Mouse (Mus musculus) forebrain, embryonic 14.5 days (tissue): Measurements from ENCODE around the gene Slc27a3. TPM values are rescaled to one million over a fixed set of nuclear protein-coding genes. Genes with fewer than 3 reads are reported as not detected.

Experiments used
- ATAC-seq: fragments of 200-750 bp; cut with Nextera tagmentation; 2 replicates; pipeline ENCODE4 v1.8.0; 2017; ENCODE audit warnings: mild to moderate bottlenecking, moderate library complexity
- DNase-seq: peaks from one replicate; pipeline ENCODE4 v3.0.0-alpha.2; 2015; ENCODE audit warnings: low spot score
- H3K27ac ChIP-seq: fragments of 300-500 bp; sonication (generic); 2 replicates; pipeline ENCODE4 v1.5.1; 2014; ENCODE audit warnings: low read depth, mild to moderate bottlenecking, control low read depth, low read length, moderate library complexity
- H3K27me3 ChIP-seq: fragments of 300-500 bp; sonication (generic); replicated peaks from 2 replicates; pipeline ENCODE4 v1.6.1; 2014; ENCODE audit warnings: low read length, control low read depth, mixed read lengths; ENCODE audit not compliant: control insufficient read depth, insufficient read depth
- H3K36me3 ChIP-seq: fragments of 300-500 bp; sonication (generic); 2 replicates; pipeline ENCODE4 v1.6.1; 2014; ENCODE audit warnings: low read length, control low read depth; ENCODE audit not compliant: control insufficient read depth, insufficient read depth
- H3K4me1 ChIP-seq: fragments of 300-500 bp; sonication (generic); 2 replicates; pipeline ENCODE4 v1.6.1; 2014; ENCODE audit warnings: antibody characterized with exemption, low read length, control low read depth; ENCODE audit not compliant: control insufficient read depth, insufficient read depth
- H3K4me2 ChIP-seq: fragments of 300-500 bp; sonication (generic); 2 replicates; pipeline ENCODE4 v1.6.1; 2014; ENCODE audit warnings: mild to moderate bottlenecking, control low read depth, low read length
- H3K4me3 ChIP-seq: fragments of 300-500 bp; sonication (generic); 2 replicates; pipeline ENCODE4 v1.5.1; 2014; ENCODE audit warnings: low read depth, low read length, control low read depth
- H3K9ac ChIP-seq: fragments of 300-500 bp; sonication (generic); 2 replicates; pipeline ENCODE4 v1.6.1; 2014; ENCODE audit warnings: mild to moderate bottlenecking, low read length, control low read depth, moderate library complexity
- H3K9me3 ChIP-seq: fragments of 300-500 bp; sonication (generic); replicated peaks from 2 replicates; pipeline ENCODE4 v1.6.1; 2016; ENCODE audit warnings: low read length, control low read depth, mixed read lengths; ENCODE audit not compliant: control insufficient read depth
- WGBS: fragments of 180-500 bp; shearing (Covaris S2); extraction: QIAGEN DNeasy Blood & Tissue Kit; methylation state at CpG from one replicate; pipeline ENCODE4 v1.1.7; 2014; 5-methylcytosine and 5-hydroxymethylcytosine counted together
- polyA plus RNA-seq: library from polyadenylated mRNA; unstranded; fragments of >200 nt; fragmentation: Nextera tagmentation; extraction: Ambion mirVana; gene quantifications from 2 replicates; pipeline ENCODE4 v1.2.1, GENCODE M21; 2014

Gene Slc27a3
- polyA plus RNA-seq, 1 experiment from 2014 or later: 11.9 TPM

GRCm38 (mm10) chr3:90427574-90427973 lies 37.8 kb upstream of the Slc27a3 start:
- ATAC-seq (no peak), DNase-seq (no peak)
- Histone ChIP-seq H3K4me1 (peaks cover 15% of the 10 kb centered on the region), H3K9me3 (no peaks in the 10 kb centered on the region), H3K27me3 (no peaks in the 10 kb centered on the region), H3K4me3 (no peak overlapping the region), H3K36me3 (peaks cover 18% of the 10 kb centered on the region), H3K27ac (no peak overlapping the region), H3K9ac (no peak overlapping the region), H3K4me2 (no peak overlapping the region)
- WGBS: 100% methylated on average over 1 of the region's 1 CpGs

- ATAC-seq: no peak
- no peaks in the 10 kb centered on the region for H3K9me3 ChIP-seq
- H3K27me3 ChIP-seq: no peaks in the 10 kb centered on the region
- H3K4me3 ChIP-seq: no peak overlapping the region
- 95% methylated on average over 2 of the region's 2 CpGs for WGBS
- no peak overlapping the region for H3K27ac ChIP-seq
- H3K4me1 ChIP-seq: no peaks in the 10 kb centered on the region
- no peak overlapping the region for H3K4me2 ChIP-seq
- no peak overlapping the region for H3K9ac ChIP-seq
- no peak for DNase-seq
- H3K36me3 ChIP-seq: peaks cover 31% of the 10 kb centered on the region
Observed at GRCm38 (mm10) chr3:90425499-90425898, 35.8 kb upstream of the Slc27a3 start.

GRCm38 (mm10) chr3:90423549-90423948 lies 33.8 kb upstream of the Slc27a3 start:
- DNase-seq (no peak), ATAC-seq (no peak)
- Histone ChIP-seq H3K36me3 (peaks cover 46% of the 10 kb centered on the region), H3K4me3 (no peak overlapping the region), H3K27ac (no peak overlapping the region), H3K9ac (no peak overlapping the region), H3K4me1 (no peaks in the 10 kb centered on the region), H3K4me2 (no peak overlapping the region), H3K27me3 (no peaks in the 10 kb centered on the region), H3K9me3 (no peaks in the 10 kb centered on the region)

- no peak overlapping the region for H3K27ac ChIP-seq
- no peaks in the 10 kb centered on the region for H3K9me3 ChIP-seq
- no peak for ATAC-seq
- no peak overlapping the region for H3K4me3 ChIP-seq
- no peak for DNase-seq
- no peaks in the 10 kb centered on the region for H3K27me3 ChIP-seq
- H3K4me1 ChIP-seq: no peaks in the 10 kb centered on the region
- H3K9ac ChIP-seq: no peak overlapping the region
- 92% methylated on average over 6 of the region's 6 CpGs for WGBS
- peaks cover 75% of the 10 kb centered on the region for H3K36me3 ChIP-seq
- no peak overlapping the region for H3K4me2 ChIP-seq
Observed at GRCm38 (mm10) chr3:90420696-90421095, 31.0 kb upstream of the Slc27a3 start.

- Histone ChIP-seq H3K4me2 (no peak overlapping the region), H3K36me3 (peaks cover 95% of the 10 kb centered on the region), H3K27ac (no peak overlapping the region), H3K4me1 (no peaks in the 10 kb centered on the region), H3K9ac (no peak overlapping the region), H3K27me3 (no peaks in the 10 kb centered on the region), H3K9me3 (no peaks in the 10 kb centered on the region), H3K4me3 (no peak overlapping the region)
- no peak; the same call in 1 of the 2 replicates for ATAC-seq
- no peak for DNase-seq
- 82% methylated on average over 3 of the region's 3 CpGs for WGBS
Observed at GRCm38 (mm10) chr3:90413011-90413396, 23.3 kb upstream of the Slc27a3 start.

- H3K36me3 ChIP-seq: peaks cover 95% of the 10 kb centered on the region
- WGBS: 45% methylated on average over 5 of the region's 5 CpGs
- H3K9me3 ChIP-seq: no peaks in the 10 kb centered on the region
- no peak overlapping the region for H3K4me2 ChIP-seq
- DNase-seq (peak; percentile 66), ATAC-seq (peak; percentile 75)
- no peaks in the 10 kb centered on the region for H3K27me3 ChIP-seq
- no peak overlapping the region for H3K9ac ChIP-seq
- no peaks in the 10 kb centered on the region for H3K4me1 ChIP-seq
- H3K4me3 ChIP-seq: no peak overlapping the region
- H3K27ac ChIP-seq: no peak overlapping the region
Observed at GRCm38 (mm10) chr3:90412312-90413010, 22.7 kb upstream of the Slc27a3 start.

GRCm38 (mm10) chr3:90408721-90409120 lies 19.0 kb upstream of the Slc27a3 start:
- H3K27ac ChIP-seq: no peak overlapping the region
- 93% methylated on average over 3 of the region's 3 CpGs for WGBS

GRCm38 (mm10) chr3:90406414-90406813 lies 16.7 kb upstream of the Slc27a3 start:
- H3K4me2 ChIP-seq: no peak overlapping the region
- H3K27me3 ChIP-seq: no peaks in the 10 kb centered on the region
- no peaks in the 10 kb centered on the region for H3K9me3 ChIP-seq
- H3K36me3 ChIP-seq: peaks cover 99% of the 10 kb centered on the region
- H3K4me1 ChIP-seq: no peaks in the 10 kb centered on the region
- H3K9ac ChIP-seq: no peak overlapping the region
- no peak overlapping the region for H3K27ac ChIP-seq
- WGBS: 96% methylated on average over 5 of the region's 5 CpGs
- no peak for ATAC-seq
- no peak overlapping the region for H3K4me3 ChIP-seq
- no peak for DNase-seq

More at GRCm38 (mm10) chr3:90408721-90409120, 19.0 kb upstream of the Slc27a3 start:
- DNase-seq (no peak), ATAC-seq (no peak)
- Histone ChIP-seq H3K9ac (no peak overlapping the region), H3K4me2 (no peak overlapping the region), H3K4me3 (no peak overlapping the region), H3K4me1 (no peaks in the 10 kb centered on the region), H3K9me3 (no peaks in the 10 kb centered on the region), H3K36me3 (peaks cover 94% of the 10 kb centered on the region), H3K27me3 (no peaks in the 10 kb centered on the region)

GRCm38 (mm10) chr3:90404609-90405008 lies 14.9 kb upstream of the Slc27a3 start:
- no peaks in the 10 kb centered on the region for H3K27me3 ChIP-seq
- no peak overlapping the region for H3K9ac ChIP-seq
- ATAC-seq (no peak), DNase-seq (no peak)
- H3K27ac ChIP-seq: no peak overlapping the region
- WGBS: 95% methylated on average over 4 of the region's 4 CpGs
- no peaks in the 10 kb centered on the region for H3K4me1 ChIP-seq
- peaks cover 99% of the 10 kb centered on the region for H3K36me3 ChIP-seq
- no peak overlapping the region for H3K4me3 ChIP-seq
- H3K4me2 ChIP-seq: no peak overlapping the region
- no peaks in the 10 kb centered on the region for H3K9me3 ChIP-seq
